Mouse (Mus musculus) liver, adult 2 months (tissue): ENCODE data around the gene Slc25a25.

ENCODE experiments used
- CTCF ChIP-seq: fragments of 200-500 bp; IDR thresholded peaks from 2 replicates; pipeline ENCODE4 v1.5.1; 2011; ENCODE audit warnings: low read depth, low read length, control low read depth
- POLR2A ChIP-seq: fragments of 200-500 bp; IDR thresholded peaks from 2 replicates; pipeline ENCODE4 v1.6.1; 2011; ENCODE audit warnings: low read length, control low read depth; ENCODE audit not compliant: insufficient read depth; ENCODE audit errors: extremely low read depth

DNA sequence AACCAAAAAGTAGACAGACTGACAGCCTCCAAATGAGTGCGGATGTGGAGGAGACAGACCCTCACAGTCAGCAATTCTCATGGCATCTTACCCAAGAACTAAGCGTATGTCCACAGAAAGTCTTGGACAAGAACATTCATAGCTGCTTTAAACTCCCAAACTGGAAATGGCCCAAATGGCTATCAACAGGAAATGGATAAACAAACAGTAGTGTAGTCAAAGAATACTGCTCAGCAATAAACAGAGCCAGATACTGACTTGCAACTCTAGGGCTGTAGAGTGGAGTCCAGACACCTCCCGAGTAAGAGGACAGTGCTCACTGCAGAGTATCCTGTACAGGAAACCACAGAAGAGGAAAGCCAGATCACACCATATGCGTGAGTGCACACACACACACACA is 48.1 kb upstream of the Slc25a25 start:
- no peak for TF ChIP-seq CTCF
- no peak for TF ChIP-seq POLR2A
